Mouse (Mus musculus) stomach, embryonic 15.5 days (tissue): ENCODE results near the gene Gm17409. TPM values are rescaled to one million over a fixed set of nuclear protein-coding genes. Genes with fewer than 3 reads are reported as not detected.

Experiments
- ATAC-seq: fragments of 200-750 bp; cut with Nextera tagmentation; 2 replicates; pipeline ENCODE4 v1.8.0; 2017; ENCODE audit warnings: low read depth, moderate number of reproducible peaks, moderate TSS enrichment; ENCODE audit not compliant: insufficient read depth, low FRiP score
- H3K27ac ChIP-seq: fragments of 300-500 bp; sonication (generic); 2 replicates; pipeline ENCODE4 v1.5.1; 2015; ENCODE audit warnings: mild to moderate bottlenecking, inconsistent platforms
- H3K27me3 ChIP-seq: fragments of 300-500 bp; sonication (generic); replicated peaks from 2 replicates; pipeline ENCODE4 v1.6.1; 2015; ENCODE audit warnings: inconsistent platforms
- H3K36me3 ChIP-seq: fragments of 300-500 bp; sonication (generic); 2 replicates; pipeline ENCODE4 v1.6.1; 2015; ENCODE audit warnings: inconsistent platforms
- H3K4me1 ChIP-seq: fragments of 300-500 bp; sonication (generic); 2 replicates; pipeline ENCODE4 v1.6.1; 2015; ENCODE audit warnings: inconsistent platforms
- H3K4me2 ChIP-seq: fragments of 300-500 bp; sonication (generic); 2 replicates; pipeline ENCODE4 v1.6.1; 2015; ENCODE audit warnings: mild to moderate bottlenecking, inconsistent platforms
- H3K4me3 ChIP-seq: fragments of 300-500 bp; sonication (generic); replicated peaks from 2 replicates; pipeline ENCODE4 v1.5.1; 2015; ENCODE audit warnings: inconsistent platforms
- H3K9ac ChIP-seq: fragments of 300-500 bp; sonication (generic); 2 replicates; pipeline ENCODE4 v1.6.1; 2015; ENCODE audit warnings: inconsistent platforms
- H3K9me3 ChIP-seq: fragments of 300-500 bp; sonication (generic); 2 replicates; pipeline ENCODE4 v1.6.1; 2016; ENCODE audit warnings: inconsistent platforms
- WGBS: fragments of 180-500 bp; shearing (Covaris S2); methylation state at CpG from one replicate; pipeline ENCODE4 v1.1.7; 2015; 5-methylcytosine and 5-hydroxymethylcytosine counted together
- polyA plus RNA-seq: library from polyadenylated mRNA; unstranded; fragments of >200 nt; fragmentation: Nextera tagmentation; extraction: Ambion mirVana; gene quantifications from 2 replicates; pipeline ENCODE4 v1.2.1, GENCODE M21; 2015

Gm17409 gene
- polyA plus RNA-seq, 1 experiment from 2014 or later, result not detected

- WGBS, result 90% methylated on average over 5 of the region's 5 CpGs
These were observed 12.4 kb upstream of the Gm17409 start for GRCm38 (mm10) chr2:58457488-58457865.

DNA sequence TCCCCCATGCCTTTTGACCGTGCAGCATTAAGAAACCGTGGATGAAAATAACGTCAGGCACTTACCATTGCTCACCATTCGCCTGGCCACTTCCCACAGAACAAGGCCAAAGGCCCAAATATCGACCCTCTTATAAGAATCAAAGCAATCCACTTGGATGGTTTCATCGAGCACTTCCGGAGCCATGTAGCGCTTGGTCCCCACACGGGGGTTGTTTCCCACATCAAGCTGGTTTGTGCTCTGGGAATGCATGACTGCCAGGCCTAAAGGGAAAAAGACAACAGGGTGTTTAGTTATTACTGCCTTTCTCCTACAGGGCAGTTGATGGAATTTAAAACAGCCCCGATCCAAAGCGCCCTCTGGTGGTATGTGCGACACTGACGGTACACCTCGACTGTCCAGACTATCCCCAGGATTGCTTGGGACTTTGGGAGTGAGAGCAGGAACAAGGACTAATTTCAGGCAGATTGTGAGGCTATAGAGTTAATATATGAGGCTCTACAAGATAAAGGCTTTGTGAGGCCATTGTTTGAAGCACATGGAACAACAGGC lies 11.0 kb upstream of the Gm17409 start:
- Histone ChIP-seq H3K4me2 (no peak overlapping the region), H3K27ac (no peak overlapping the region), H3K9me3 (no peaks in the 10 kb centered on the region), H3K4me3 (no peak overlapping the region), H3K36me3 (peaks cover 31% of the 10 kb centered on the region), H3K9ac (no peak overlapping the region), H3K27me3 (no peaks in the 10 kb centered on the region), H3K4me1 (no peaks in the 10 kb centered on the region)
- ATAC-seq, result no peak
- 88% methylated on average over 14 of the region's 14 CpGs for WGBS

More at GRCm38 (mm10) chr2:58457488-58457865, 12.4 kb upstream of the Gm17409 start:
- Histone ChIP-seq H3K27ac (no peak overlapping the region), H3K4me3 (no peak overlapping the region), H3K4me1 (no peaks in the 10 kb centered on the region), H3K9ac (no peak overlapping the region), H3K4me2 (no peak overlapping the region), H3K27me3 (no peaks in the 10 kb centered on the region), H3K9me3 (no peaks in the 10 kb centered on the region), H3K36me3 (peaks cover 26% of the 10 kb centered on the region)
- no peak for ATAC-seq

GRCm38 (mm10) chr2:58470290-58470689 lies 374 bp downstream of the Gm17409 start:
- ATAC-seq, result no peak
- no peak overlapping the region for H3K27ac ChIP-seq
- WGBS, result 91% methylated on average over 7 of the region's 7 CpGs
- H3K9ac ChIP-seq, result no peak overlapping the region
- H3K36me3 ChIP-seq, result peaks cover 24% of the 10 kb centered on the region
- H3K4me1 ChIP-seq, result no peaks in the 10 kb centered on the region
- H3K9me3 ChIP-seq, result no peaks in the 10 kb centered on the region
- no peak overlapping the region for H3K4me3 ChIP-seq
- no peak overlapping the region for H3K4me2 ChIP-seq
- no peaks in the 10 kb centered on the region for H3K27me3 ChIP-seq

- H3K4me1 ChIP-seq, result no peaks in the 10 kb centered on the region
- no peak overlapping the region for H3K4me3 ChIP-seq
- no peak overlapping the region for H3K27ac ChIP-seq
- H3K27me3 ChIP-seq, result no peaks in the 10 kb centered on the region
- H3K4me2 ChIP-seq, result no peak overlapping the region
- no peak overlapping the region for H3K9ac ChIP-seq
- no peaks in the 10 kb centered on the region for H3K36me3 ChIP-seq
- 86% methylated on average over 8 of the region's 8 CpGs for WGBS
- H3K9me3 ChIP-seq, result no peaks in the 10 kb centered on the region
- no peak for ATAC-seq
These were observed 5.7 kb downstream of the Gm17409 start for GRCm38 (mm10) chr2:58475578-58475977.

DNA sequence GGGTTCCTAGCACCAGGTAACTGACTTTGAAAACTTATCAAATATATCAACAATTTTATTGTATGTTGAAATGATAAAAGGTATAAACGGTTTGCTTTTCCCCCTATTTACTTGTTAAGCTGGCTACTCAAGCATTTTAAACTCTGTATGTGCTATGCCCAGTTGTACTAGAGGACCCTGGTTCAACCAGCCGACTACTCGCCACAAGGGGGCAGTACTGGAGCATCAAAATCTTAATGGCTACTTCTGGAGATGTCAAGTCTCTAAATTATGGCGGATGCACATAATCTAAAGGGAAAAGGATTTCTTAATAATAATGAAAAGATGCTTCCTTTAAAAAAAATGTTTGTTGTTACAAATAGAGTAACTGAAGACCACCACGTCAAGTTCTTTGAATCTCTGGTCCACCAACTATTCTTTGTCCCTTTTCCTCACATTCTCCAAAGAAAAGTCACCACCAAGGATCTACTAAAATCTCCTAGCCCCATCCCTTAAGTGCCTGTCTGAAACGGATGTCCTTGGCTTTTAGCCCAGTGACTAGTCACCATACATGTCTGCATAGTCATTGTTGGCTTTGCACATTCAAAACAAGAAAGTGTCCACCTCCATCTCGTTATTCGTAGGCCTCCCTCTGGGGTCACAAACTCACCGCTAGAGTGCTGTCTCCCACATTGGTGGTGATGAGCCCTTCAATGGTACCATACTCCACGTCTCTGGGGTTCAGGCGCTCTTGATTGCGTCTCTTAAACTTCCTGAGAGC lies 7.2 kb downstream of the Gm17409 start:
- Histone ChIP-seq H3K4me1 (no peaks in the 10 kb centered on the region), H3K27me3 (no peaks in the 10 kb centered on the region), H3K9ac (no peak overlapping the region), H3K27ac (no peak overlapping the region), H3K4me3 (no peak overlapping the region), H3K36me3 (no peaks in the 10 kb centered on the region), H3K4me2 (no peak overlapping the region), H3K9me3 (no peaks in the 10 kb centered on the region)
- WGBS, result 63% methylated on average over 12 of the region's 12 CpGs
- no peak for ATAC-seq

GRCm38 (mm10) chr2:58478144-58478543 lies 8.2 kb downstream of the Gm17409 start:
- no peak for ATAC-seq
- H3K4me3 ChIP-seq, result no peak overlapping the region
- H3K9ac ChIP-seq, result no peak overlapping the region
- H3K27me3 ChIP-seq, result no peaks in the 10 kb centered on the region
- H3K4me2 ChIP-seq, result no peak overlapping the region
- no peaks in the 10 kb centered on the region for H3K36me3 ChIP-seq
- no peak overlapping the region for H3K27ac ChIP-seq
- no peaks in the 10 kb centered on the region for H3K4me1 ChIP-seq
- WGBS, result 91% methylated on average over 4 of the region's 4 CpGs
- no peaks in the 10 kb centered on the region for H3K9me3 ChIP-seq

- Histone ChIP-seq H3K4me1 (0 out of 2 replicates have a peak, but pooled peaks cover 3% of the 10 kb centered on the region), H3K27me3 (no peaks in the 10 kb centered on the region), H3K4me3 (no peak overlapping the region), H3K36me3 (no peaks in the 10 kb centered on the region), H3K27ac (no peak overlapping the region), H3K9ac (no peak overlapping the region), H3K9me3 (no peaks in the 10 kb centered on the region), H3K4me2 (no peak overlapping the region)
- 92% methylated on average over 10 of the region's 10 CpGs for WGBS
- ATAC-seq, result no peak
These were observed 9.6 kb downstream of the Gm17409 start for GRCm38 (mm10) chr2:58479536-58479935.

DNA sequence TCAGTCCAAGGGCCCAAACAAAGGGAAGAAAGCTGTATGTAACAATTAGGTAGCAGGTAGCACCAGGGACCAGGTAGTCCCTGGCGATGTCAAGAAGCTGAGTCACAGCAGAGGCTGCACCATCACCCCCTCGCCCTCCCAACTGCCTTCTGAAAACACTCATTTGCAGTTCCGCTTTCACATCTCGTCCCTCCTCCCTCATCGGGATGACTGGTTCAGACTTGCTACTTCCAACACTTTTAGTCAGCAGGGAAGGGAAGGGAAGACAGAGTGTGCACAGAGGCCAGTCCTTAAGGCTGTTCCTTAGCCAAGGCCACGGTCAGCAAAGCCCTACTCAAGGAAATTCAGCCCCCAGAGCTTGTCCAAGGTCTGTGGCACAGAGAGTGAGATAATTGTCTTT lies 10.8 kb downstream of the Gm17409 start:
- Histone ChIP-seq H3K27ac (no peak overlapping the region), H3K4me3 (no peak overlapping the region), H3K9me3 (no peaks in the 10 kb centered on the region), H3K4me2 (no peak overlapping the region), H3K4me1 (peaks cover 13% of the 10 kb centered on the region), H3K9ac (no peak overlapping the region), H3K27me3 (no peaks in the 10 kb centered on the region), H3K36me3 (no peaks in the 10 kb centered on the region)
- 71% methylated on average over 6 of the region's 6 CpGs for WGBS
- no peak for ATAC-seq

DNA sequence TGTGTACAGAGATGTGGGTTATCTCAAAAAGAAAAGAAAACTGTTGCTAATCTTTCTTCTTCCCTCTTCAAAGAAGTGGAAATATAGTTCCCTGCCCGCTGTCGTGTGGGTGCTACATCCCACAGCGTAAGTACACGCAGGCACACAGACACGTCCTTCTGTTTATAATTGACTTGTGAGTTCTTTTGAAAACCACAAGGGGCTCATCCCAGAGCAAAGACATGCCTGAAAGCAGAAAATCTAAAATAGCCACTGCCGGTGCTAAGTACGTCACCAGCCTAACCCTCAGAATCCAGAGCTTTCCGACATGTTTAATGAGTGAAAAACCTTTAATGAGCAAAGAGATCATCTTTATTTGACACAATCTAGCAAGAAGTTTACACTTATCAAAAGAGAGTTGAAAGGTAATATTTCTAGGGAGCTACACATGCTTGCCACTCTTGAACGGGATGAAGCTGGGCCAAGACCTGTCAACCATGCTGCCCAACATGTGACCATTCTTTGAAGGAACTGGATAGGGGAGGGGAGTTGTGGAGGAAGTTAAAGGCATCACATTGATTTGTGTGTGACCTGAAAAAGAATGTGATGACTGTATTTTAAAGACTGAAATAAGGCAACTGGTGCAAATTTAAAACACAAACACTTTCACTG lies 11.7 kb downstream of the Gm17409 start:
- no peak for ATAC-seq
- WGBS, result 64% methylated on average over 9 of the region's 9 CpGs
- no peaks in the 10 kb centered on the region for H3K27me3 ChIP-seq
- H3K9me3 ChIP-seq, result no peaks in the 10 kb centered on the region
- no peak overlapping the region for H3K4me2 ChIP-seq
- no peak overlapping the region for H3K27ac ChIP-seq
- H3K4me1 ChIP-seq, result peaks cover 17% of the 10 kb centered on the region
- H3K4me3 ChIP-seq, result no peak overlapping the region
- H3K36me3 ChIP-seq, result no peaks in the 10 kb centered on the region
- no peak overlapping the region for H3K9ac ChIP-seq

GRCm38 (mm10) chr2:58484284-58484965 lies 14.5 kb downstream of the Gm17409 start:
- 41% methylated on average over 7 of the region's 7 CpGs for WGBS

DNA sequence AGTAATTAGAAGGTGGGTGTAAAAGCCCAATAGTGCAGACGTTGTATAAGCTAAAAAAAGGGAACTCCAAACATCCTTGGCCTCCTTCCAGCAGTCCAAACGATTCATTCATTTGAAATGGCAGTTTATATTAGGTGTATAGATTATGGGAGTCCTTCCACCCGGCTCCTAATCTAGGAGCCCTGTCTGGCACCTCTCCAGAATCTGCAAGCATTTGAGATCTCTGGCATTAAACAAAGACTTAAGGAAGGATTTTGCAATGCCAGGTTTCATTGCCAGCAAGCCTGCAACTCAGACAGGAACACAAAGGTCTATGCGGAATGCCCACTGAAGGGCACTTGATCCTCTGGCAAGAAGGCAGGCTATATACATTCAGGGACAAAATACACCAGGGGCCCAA lies 15.2 kb downstream of the Gm17409 start:
- 19% methylated on average over 4 of the region's 4 CpGs for WGBS
- Histone ChIP-seq H3K4me3 (no peak overlapping the region), H3K9me3 (no peaks in the 10 kb centered on the region), H3K27ac (peak overlapping the region; percentile 71), H3K4me1 (peaks cover 33% of the 10 kb centered on the region), H3K9ac (no peak overlapping the region), H3K36me3 (no peaks in the 10 kb centered on the region), H3K27me3 (no peaks in the 10 kb centered on the region), H3K4me2 (no peak overlapping the region)
- ATAC-seq, result no peak

More at GRCm38 (mm10) chr2:58484284-58484965, 14.5 kb downstream of the Gm17409 start:
- Histone ChIP-seq H3K9me3 (no peaks in the 10 kb centered on the region), H3K4me1 (peaks cover 32% of the 10 kb centered on the region), H3K27ac (peak overlapping the region; percentile 71), H3K9ac (no peak overlapping the region), H3K27me3 (no peaks in the 10 kb centered on the region), H3K4me3 (no peak overlapping the region), H3K4me2 (no peak overlapping the region), H3K36me3 (no peaks in the 10 kb centered on the region)
- no peak for ATAC-seq

- Histone ChIP-seq H3K36me3 (no peaks in the 10 kb centered on the region), H3K4me1 (peaks cover 33% of the 10 kb centered on the region), H3K27ac (peak overlapping the region; percentile 55; the same call in 1 of the 2 replicates), H3K9me3 (no peaks in the 10 kb centered on the region), H3K27me3 (no peaks in the 10 kb centered on the region), H3K9ac (no peak overlapping the region), H3K4me2 (no peak overlapping the region), H3K4me3 (no peak overlapping the region)
- ATAC-seq, result no peak
- 81% methylated on average over 3 of the region's 3 CpGs for WGBS
These were observed 15.8 kb downstream of the Gm17409 start for GRCm38 (mm10) chr2:58485683-58486082.
